Mouse (Mus musculus) layer of hippocampus, adult 11-12 months (tissue): ENCODE results near the gene Tsr2.
A peak's percentile ranks its signal among the peaks of the same experiment; 100 is the strongest.

ENCODE experiments used
- DNase-seq: peaks from one replicate; pipeline ENCODE4 v3.0.0; 2022; ENCODE audit warnings: low spot score

Tsr2 gene

GRCm38 (mm10) chrX:151096171-151097058, at the start of gene Tsr2:
Gene Tsr2 (minus strand): TSS chrX:151096543.
- DNase-seq, result peak; percentile 78

GRCm38 (mm10) chrX:151132785-151133184, 36.4 kb upstream of the Tsr2 start:
- DNase-seq, result no peak

- DNase-seq, result no peak
Observed at GRCm38 (mm10) chrX:151130493-151130892, 34.1 kb upstream of the Tsr2 start.

GRCm38 (mm10) chrX:151123933-151124332, 27.6 kb upstream of the Tsr2 start:
- no peak for DNase-seq

- no peak for DNase-seq
Observed at GRCm38 (mm10) chrX:151117432-151117831, 21.1 kb upstream of the Tsr2 start.

GRCm38 (mm10) chrX:151116795-151117194, 20.5 kb upstream of the Tsr2 start:
- DNase-seq, result peak; percentile 37

GRCm38 (mm10) chrX:151107301-151108067, 11.1 kb upstream of the Tsr2 start:
- no peak for DNase-seq

GRCm38 (mm10) chrX:151087418-151087817, 8.9 kb downstream of the Tsr2 start:
- peak; percentile 21 for DNase-seq

GRCm38 (mm10) chrX:151085599-151085998, 10.7 kb downstream of the Tsr2 start:
- no peak for DNase-seq

- no peak for DNase-seq
Observed at GRCm38 (mm10) chrX:151076941-151077485, 19.3 kb downstream of the Tsr2 start.

- DNase-seq, result no peak
Observed at GRCm38 (mm10) chrX:151076007-151076406, 20.3 kb downstream of the Tsr2 start.

GRCm38 (mm10) chrX:151067876-151068275, 28.5 kb downstream of the Tsr2 start:
- DNase-seq, result no peak

GRCm38 (mm10) chrX:151066071-151066666, 30.2 kb downstream of the Tsr2 start:
- DNase-seq, result no peak

- no peak for DNase-seq
Observed at GRCm38 (mm10) chrX:151061615-151062299, 34.6 kb downstream of the Tsr2 start.

- no peak for DNase-seq
Observed at GRCm38 (mm10) chrX:151059346-151059745, 37.0 kb downstream of the Tsr2 start.

GRCm38 (mm10) chrX:151055559-151055958, 40.8 kb downstream of the Tsr2 start:
- no peak for DNase-seq

GRCm38 (mm10) chrX:151054489-151054888, 41.9 kb downstream of the Tsr2 start:
- no peak for DNase-seq

- DNase-seq, result peak; percentile 25
Observed at GRCm38 (mm10) chrX:151050337-151050736, 46.0 kb downstream of the Tsr2 start.

GRCm38 (mm10) chrX:151049661-151050215, 46.6 kb downstream of the Tsr2 start:
- no peak for DNase-seq

GRCm38 (mm10) chrX:151047431-151048058, 48.8 kb downstream of the Tsr2 start:
- DNase-seq, result no peak
